In genomic region chr11:94412562-94412961, GRCm38 (mm10) we compare ENCODE assay signal across 14 mouse cellular contexts. TPM values are rescaled to one million over a fixed set of nuclear protein-coding genes. Genes with fewer than 3 reads are reported as not detected.
DNase-seq lines count a peak whose midpoint lies in the region; ATAC-seq and TF ChIP-seq lines count a peak whose summit lies in the region.
"Had no signal": no experiment of that assay in that cellular context is flagged by ENCODE, and none has a peak within 500 bp of the region (broad histone marks: within the 10 kb centered on the region; RNA-seq: fewer than 3 reads in every experiment).

No protein-coding gene starts in this region.

- peaks cover 67% of the 10 kb centered on the region for H3K36me3 ChIP-seq in forebrain, embryonic 10.5 days (replicated peaks)
- H3K36me3 ChIP-seq in forebrain, embryonic 11.5 days (ENCODE audit: control insufficient read depth, insufficient read depth, low read length), result no peaks in the 10 kb centered on the region
- H3K36me3 ChIP-seq in hindbrain, embryonic 11.5 days (ENCODE audit: control insufficient read depth, insufficient read depth, low read length), result no peaks in the 10 kb centered on the region
- H3K36me3 ChIP-seq in midbrain, embryonic 16.5 days (ENCODE audit: control insufficient read depth, insufficient read depth, low read length), result peaks cover 23% of the 10 kb centered on the region; the same call in 1 of the 2 replicates
- H3K36me3 ChIP-seq in intestine, embryonic 15.5 days, result peaks cover 5% of the 10 kb centered on the region; the same call in 1 of the 2 replicates

- no peak for TF ChIP-seq CTCF in left cerebral cortex, adult 2 months (IDR thresholded peaks at IDR 0.05)

- no peak for DNase-seq in forebrain, embryonic 10.5 days (ENCODE audit: extremely low spot score, low spot score)
- no peak for DNase-seq in forebrain, embryonic 11.5 days (ENCODE audit: low spot score)
- no peak for DNase-seq in left cerebral cortex, adult 2 months (ENCODE audit: extremely low spot score in 1 of 2, low spot score in 2 of 2)
- no peak for DNase-seq in left cerebral cortex, adult 8-10 months (ENCODE audit: low spot score in 2 of 2)
- no peak for DNase-seq in hindbrain, embryonic 11.5 days (ENCODE audit: low spot score)
- DNase-seq in embryo, embryonic 9.5 days (ENCODE audit: extremely low spot score), result no peak
- DNase-seq: adrenal gland, adult 2 months; cerebellum, adult 2 months; gastrocnemius, adult 2 months; layer of hippocampus, adult 9-11 months had no signal

- WGBS in forebrain, embryonic 10.5 days, result 82% methylated on average over 2 of the region's 2 CpGs
- WGBS in forebrain, embryonic 11.5 days, result 73% methylated on average over 2 of the region's 2 CpGs
- 55% methylated on average over 2 of the region's 2 CpGs for WGBS in hindbrain, embryonic 11.5 days
- 53% methylated on average over 2 of the region's 2 CpGs for WGBS in midbrain, embryonic 16.5 days
- 31% methylated on average over 2 of the region's 2 CpGs for WGBS in intestine, embryonic 15.5 days

- no peak for ATAC-seq in forebrain, embryonic 11.5 days (replicated peaks; ENCODE audit: low FRiP score)
- no peak for ATAC-seq in hindbrain, embryonic 11.5 days (ENCODE audit: low FRiP score)
- no peak for ATAC-seq in midbrain, embryonic 16.5 days
- ATAC-seq in intestine, embryonic 15.5 days, result no peak

- no peak overlapping the region for H3K4me2 ChIP-seq in forebrain, embryonic 11.5 days (ENCODE audit: low read depth, low read length, severe bottlenecking)
- H3K4me2 ChIP-seq in hindbrain, embryonic 11.5 days (replicated peaks; ENCODE audit: low read depth, low read length), result no peak overlapping the region
- H3K4me2 ChIP-seq in midbrain, embryonic 16.5 days (ENCODE audit: low read length), result no peak overlapping the region
- H3K4me2 ChIP-seq in intestine, embryonic 15.5 days (replicated peaks), result no peak overlapping the region

- no peaks in the 10 kb centered on the region for H3K9me3 ChIP-seq in forebrain, embryonic 10.5 days
- H3K9me3 ChIP-seq in forebrain, embryonic 11.5 days (ENCODE audit: control insufficient read depth, low read length), result no peaks in the 10 kb centered on the region
- no peaks in the 10 kb centered on the region for H3K9me3 ChIP-seq in hindbrain, embryonic 11.5 days (ENCODE audit: control insufficient read depth, low read length)
- no peaks in the 10 kb centered on the region for H3K9me3 ChIP-seq in midbrain, embryonic 16.5 days (replicated peaks; ENCODE audit: control insufficient read depth, low read length, poor library complexity, severe bottlenecking)
- no peaks in the 10 kb centered on the region for H3K9me3 ChIP-seq in intestine, embryonic 15.5 days
- H3K9me3 ChIP-seq: lung, embryonic 15.5 days had no signal

- intact Hi-C loops in left cerebral cortex, adult 2 months (cut with DNase I), result no loop called here

- no peak overlapping the region; the same call in 1 of the 2 replicates for H3K9ac ChIP-seq in forebrain, embryonic 11.5 days (ENCODE audit: low read length)
- 0 out of 2 replicates have a peak overlapping the region, but pooled peaks have one; percentile 12 for H3K9ac ChIP-seq in hindbrain, embryonic 11.5 days (ENCODE audit: low read depth, low read length)
- no peak overlapping the region for H3K9ac ChIP-seq in midbrain, embryonic 16.5 days (ENCODE audit: low read depth, low read length)
- H3K9ac ChIP-seq in intestine, embryonic 15.5 days, result no peak overlapping the region
- H3K9ac ChIP-seq: lung, embryonic 15.5 days had no signal

- H3K4me1 ChIP-seq in forebrain, embryonic 10.5 days, result peaks cover 55% of the 10 kb centered on the region
- H3K4me1 ChIP-seq in forebrain, embryonic 11.5 days (replicated peaks; ENCODE audit: control insufficient read depth, insufficient read depth, low read length), result peaks cover 12% of the 10 kb centered on the region
- H3K4me1 ChIP-seq in hindbrain, embryonic 11.5 days (replicated peaks; ENCODE audit: control insufficient read depth, insufficient read depth, low read length), result peaks cover 30% of the 10 kb centered on the region
- peaks cover 30% of the 10 kb centered on the region for H3K4me1 ChIP-seq in midbrain, embryonic 16.5 days (ENCODE audit: control insufficient read depth, insufficient read depth, low read length)
- peaks cover 32% of the 10 kb centered on the region for H3K4me1 ChIP-seq in intestine, embryonic 15.5 days (replicated peaks)

- no peak overlapping the region for H3K4me3 ChIP-seq in forebrain, embryonic 10.5 days
- H3K4me3 ChIP-seq in forebrain, embryonic 11.5 days (ENCODE audit: low read depth, low read length), result no peak overlapping the region
- H3K4me3 ChIP-seq in left cerebral cortex, adult 2 months, result no peak overlapping the region
- H3K4me3 ChIP-seq in hindbrain, embryonic 11.5 days (ENCODE audit: low read depth, low read length), result no peak overlapping the region
- H3K4me3 ChIP-seq in midbrain, embryonic 16.5 days (ENCODE audit: low read depth, low read length), result no peak overlapping the region
- no peak overlapping the region for H3K4me3 ChIP-seq in intestine, embryonic 15.5 days (replicated peaks)
- H3K4me3 ChIP-seq: erythroblast, embryonic 14.5 days; gastrocnemius, adult 2 months; lung, embryonic 15.5 days had no signal

- peak overlapping the region; percentile 73; the same call in 1 of the 2 replicates for H3K27ac ChIP-seq in forebrain, embryonic 10.5 days
- H3K27ac ChIP-seq in forebrain, embryonic 11.5 days (ENCODE audit: low read depth, low read length), result no peak overlapping the region
- peak overlapping the region; percentile 45; the same call in 1 of the 2 replicates for H3K27ac ChIP-seq in left cerebral cortex, adult 2 months
- peak overlapping the region; percentile 70 for H3K27ac ChIP-seq in hindbrain, embryonic 11.5 days (ENCODE audit: low read depth, low read length)
- H3K27ac ChIP-seq in midbrain, embryonic 16.5 days (ENCODE audit: low read length), result peak overlapping the region; percentile 80; the same call in 1 of the 2 replicates
- H3K27ac ChIP-seq in intestine, embryonic 15.5 days, result no peak overlapping the region
- H3K27ac ChIP-seq: gastrocnemius, adult 2 months; lung, embryonic 15.5 days had no signal

- peaks cover 70% of the 10 kb centered on the region for H3K27me3 ChIP-seq in forebrain, embryonic 10.5 days (ENCODE audit: poor library complexity, severe bottlenecking)
- H3K27me3 ChIP-seq in forebrain, embryonic 11.5 days (ENCODE audit: control insufficient read depth, insufficient read depth, low read length), result no peaks in the 10 kb centered on the region
- no peaks in the 10 kb centered on the region for H3K27me3 ChIP-seq in hindbrain, embryonic 11.5 days (ENCODE audit: control insufficient read depth, insufficient read depth, low read length)
- no peaks in the 10 kb centered on the region for H3K27me3 ChIP-seq in midbrain, embryonic 16.5 days (ENCODE audit: control insufficient read depth, insufficient read depth, low read depth, low read length)
- H3K27me3 ChIP-seq in intestine, embryonic 15.5 days (replicated peaks), result no peaks in the 10 kb centered on the region
- H3K27me3 ChIP-seq: lung, embryonic 15.5 days had no signal

RNA-seq across cellular contexts. Expression of gene Abcc3, which starts 19.8 kb away (rescaled TPM):
- polyA plus RNA-seq in forebrain, embryonic 10.5 days (2016; fragmentation: Nextera tagmentation; extraction: Ambion mirVana), result 0.12 and 0.22 TPM in 2 replicates
- 0.49 and 0.57 TPM in 2 replicates for polyA plus RNA-seq in forebrain, embryonic 11.5 days (2014; fragmentation: Nextera tagmentation; extraction: Ambion mirVana)
- 1 to 10 TPM; 1.6 to 2.4 TPM for total RNA-seq in left cerebral cortex, adult 2 months (2021)
- total RNA-seq in left cerebral cortex, adult 8-10 months (2022), result 1 to 10 TPM; 2.4 to 8.0 (median 3.4) TPM
- polyA plus RNA-seq in hindbrain, embryonic 11.5 days (2014; fragmentation: Nextera tagmentation; extraction: Ambion mirVana), result 0.57 and 0.94 TPM in 2 replicates
- 0.57 and 0.92 TPM in 2 replicates for polyA plus RNA-seq in midbrain, embryonic 16.5 days (2015; fragmentation: Nextera tagmentation; extraction: Ambion mirVana)
- polyA plus RNA-seq in intestine, embryonic 15.5 days (2015; fragmentation: Nextera tagmentation; extraction: Ambion mirVana), result 1.5 and 2.6 TPM in 2 replicates

Comparison
In these comparisons a context has a peak if more than half of its experiments do, and no peak if none do; other contexts are left out.
1. H3K27ac ChIP-seq: peak in forebrain, embryonic 10.5 days (single experiment), left cerebral cortex, adult 2 months (single experiment), hindbrain, embryonic 11.5 days (single experiment) and midbrain, embryonic 16.5 days (single experiment); none in forebrain, embryonic 11.5 days (single experiment) and intestine, embryonic 15.5 days (single experiment).